Mouse (Mus musculus): ENCODE data around the gene Plxna4.

Gene Plxna4

DNA sequence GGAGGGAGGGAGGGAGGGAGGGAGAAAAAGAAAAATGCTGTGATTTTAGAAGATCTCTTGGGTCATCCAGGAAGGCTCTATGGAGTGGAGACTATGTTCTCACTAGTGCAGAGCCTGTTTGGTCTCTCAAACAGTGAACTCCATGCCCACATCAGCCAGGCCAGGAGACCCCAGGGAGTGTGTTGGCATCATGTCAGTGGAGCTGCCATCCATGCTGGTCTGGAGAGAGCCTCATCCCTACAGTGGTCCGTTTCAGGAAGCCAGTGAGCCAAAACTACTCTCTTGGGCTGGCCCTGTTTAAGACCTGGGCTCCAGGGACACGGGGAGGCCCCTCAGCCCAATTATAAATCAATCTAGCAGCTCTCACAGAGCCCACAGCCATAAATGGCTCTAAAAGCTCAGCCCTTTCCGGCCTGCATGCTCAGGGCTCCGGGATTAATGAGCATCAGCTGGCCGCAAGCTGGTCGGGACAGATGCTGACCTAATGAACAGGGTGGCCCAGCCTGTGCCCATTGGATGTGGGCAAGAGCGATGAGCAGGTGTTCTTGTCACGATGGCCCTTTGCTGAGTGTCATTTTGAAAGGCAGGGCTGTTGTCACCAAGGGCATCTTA lies 180.3 kb downstream of the Plxna4 start:
- DNase-seq (ENCODE audit: extremely low read depth, low read depth), result no peak

DNA sequence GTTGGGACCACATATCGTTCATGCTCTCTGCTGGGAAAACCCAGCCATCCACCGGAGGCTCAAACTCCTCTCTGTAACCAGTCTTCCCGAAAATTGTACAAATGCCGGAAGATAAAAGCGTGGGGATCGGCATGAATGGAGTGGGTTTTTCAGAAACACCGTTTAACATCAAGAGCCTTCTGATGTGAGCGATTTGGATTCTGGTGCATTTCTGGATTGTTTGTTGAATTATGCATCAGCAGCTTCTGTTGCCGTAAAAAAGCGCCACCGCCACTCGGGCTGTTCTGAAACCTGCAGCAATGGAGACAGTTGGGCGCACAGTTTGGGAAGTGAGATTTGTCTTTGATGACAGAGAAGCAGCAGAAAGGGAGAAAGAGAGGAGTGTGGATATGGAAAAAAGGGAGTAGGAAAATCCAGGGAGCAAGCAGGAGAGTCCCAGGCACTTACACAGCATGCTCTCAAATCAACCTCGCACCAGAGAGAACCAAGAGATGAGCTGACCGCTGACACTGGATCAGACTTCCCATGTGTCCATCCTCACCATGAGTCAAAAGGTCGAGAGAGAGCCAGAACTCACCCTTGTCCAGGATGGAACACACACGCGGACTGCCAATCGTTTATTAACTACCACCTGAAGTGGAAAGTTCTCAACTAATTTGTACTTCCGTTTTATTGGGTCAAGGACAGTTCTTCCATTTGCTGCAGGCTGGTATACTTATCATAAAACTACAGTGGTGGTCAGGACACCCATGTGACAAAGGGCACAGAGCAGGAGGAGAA lies 181.5 kb downstream of the Plxna4 start:
- no peak for DNase-seq (ENCODE audit: extremely low read depth, low read depth)

DNA sequence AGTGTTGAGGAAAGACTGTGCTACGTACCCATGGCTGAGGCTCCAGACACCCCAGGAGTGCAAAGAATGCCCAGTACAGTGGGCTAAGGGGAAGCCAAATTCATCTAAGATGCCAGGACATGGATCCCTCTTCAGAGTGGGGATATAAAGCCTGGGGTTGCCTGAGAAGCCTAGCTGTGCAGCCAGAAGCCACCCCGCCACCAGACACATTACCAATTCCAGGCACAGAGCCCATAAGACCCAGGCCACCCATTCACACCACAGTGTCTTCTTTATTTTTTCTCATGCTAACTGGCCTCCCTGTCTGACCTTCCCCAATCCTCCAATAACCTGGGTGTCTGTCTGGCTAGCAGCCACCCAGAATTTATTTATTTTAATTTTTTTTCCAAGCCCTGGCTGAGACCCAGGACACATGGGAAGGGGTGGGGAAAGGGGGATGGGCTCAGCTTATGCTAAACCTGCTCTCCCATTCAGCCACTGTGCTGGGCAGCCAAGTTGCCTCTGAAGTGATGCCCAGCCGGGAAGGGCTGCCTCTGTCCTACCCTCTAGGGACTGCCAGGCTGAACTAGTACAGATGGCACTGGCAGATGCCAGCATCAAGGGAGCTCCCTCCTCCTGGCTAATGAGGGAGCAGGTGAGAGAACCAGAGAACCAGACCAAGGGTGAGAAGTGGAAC lies 185.3 kb downstream of the Plxna4 start:
- DNase-seq (ENCODE audit: extremely low read depth, low read depth), result no peak

DNA sequence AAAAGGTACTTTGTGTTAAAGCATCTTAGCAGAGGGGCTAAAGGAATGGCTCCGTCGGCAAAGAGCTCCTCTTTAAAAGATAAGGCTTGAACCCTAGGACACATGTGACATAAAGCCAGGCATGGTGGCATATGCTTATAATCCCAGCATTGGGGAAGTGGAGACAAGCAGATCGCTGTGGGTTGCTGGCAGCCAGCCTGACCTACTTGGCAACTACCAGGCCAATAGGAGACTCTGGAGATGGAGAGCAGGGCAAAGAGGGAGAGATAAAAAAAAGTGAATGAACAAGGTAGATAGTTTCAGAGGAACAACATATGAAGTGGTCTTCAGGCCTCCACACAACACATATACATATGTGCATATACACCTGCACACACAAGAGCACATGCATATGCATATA lies 189.7 kb downstream of the Plxna4 start:
- no peak for DNase-seq (ENCODE audit: extremely low read depth, low read depth)

DNA sequence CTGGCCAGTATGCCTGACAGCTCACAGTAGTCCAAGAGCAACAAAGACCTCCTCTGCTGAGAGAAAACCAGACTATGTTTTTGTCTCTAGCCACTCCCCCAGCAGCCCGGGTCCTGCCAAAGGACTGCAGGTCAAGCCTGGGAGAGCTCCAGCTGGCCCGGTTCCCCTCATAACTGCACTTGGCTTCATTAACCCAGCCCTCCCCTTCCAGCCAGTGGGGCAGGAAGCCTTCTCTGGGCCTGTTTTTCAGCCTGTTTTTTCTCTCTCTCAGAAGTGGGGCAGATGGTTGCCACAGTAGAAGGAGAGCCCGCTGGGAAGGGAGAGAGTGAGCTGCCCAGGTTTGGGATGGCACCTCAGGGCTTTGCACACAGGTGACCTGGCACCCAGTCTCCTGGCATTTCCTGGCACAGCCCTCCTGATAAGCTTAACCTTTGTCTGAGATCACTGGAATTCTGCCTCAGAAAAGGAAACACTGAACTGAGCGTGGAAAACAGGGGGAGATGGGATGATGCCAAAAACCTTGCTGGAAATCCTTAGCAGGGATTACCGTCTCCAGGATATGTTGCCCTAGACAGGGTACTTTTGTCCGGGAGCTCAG lies 190.8 kb downstream of the Plxna4 start:
- no peak for DNase-seq (ENCODE audit: extremely low read depth, low read depth)

DNA sequence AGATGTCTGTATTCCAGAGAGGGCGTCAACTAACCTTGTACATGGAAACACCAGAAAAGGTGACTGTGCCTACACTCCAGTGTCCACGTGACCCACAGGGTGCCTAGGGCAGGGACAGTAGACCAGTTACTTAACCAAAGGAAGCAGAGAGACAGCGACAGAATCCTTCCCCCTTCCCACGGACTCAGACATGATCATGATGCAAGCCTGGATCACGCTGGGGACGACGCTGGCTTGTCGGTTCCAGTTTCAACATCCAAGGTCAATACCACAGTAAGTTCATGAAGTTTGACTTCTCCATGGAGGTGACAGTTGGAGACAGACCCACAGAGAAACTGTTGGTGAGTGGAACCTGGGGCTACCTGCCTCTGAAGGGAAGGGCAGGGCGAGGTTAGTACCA lies 192.6 kb downstream of the Plxna4 start:
- DNase-seq (ENCODE audit: extremely low read depth, low read depth), result no peak

DNA sequence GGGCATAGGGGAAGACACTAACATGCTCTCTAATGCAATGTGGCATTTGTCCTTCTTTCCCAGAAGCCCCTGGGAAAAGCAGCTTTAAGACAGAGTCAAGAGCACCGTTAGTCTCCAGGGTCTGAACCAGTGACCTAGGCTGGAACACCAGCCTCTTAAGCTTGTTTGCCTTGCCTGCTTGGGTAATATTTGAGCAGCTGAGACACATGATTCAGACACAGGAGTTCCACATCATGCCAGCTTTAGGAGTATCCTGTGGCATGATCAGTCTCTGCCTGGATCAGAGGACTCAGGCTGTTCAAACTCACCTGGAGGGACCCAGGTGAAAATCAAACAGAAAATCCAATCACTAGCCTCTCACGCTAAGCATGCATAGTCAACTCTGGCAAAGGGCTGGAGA lies 195.7 kb downstream of the Plxna4 start:
- DNase-seq (ENCODE audit: extremely low read depth, low read depth), result no peak

DNA sequence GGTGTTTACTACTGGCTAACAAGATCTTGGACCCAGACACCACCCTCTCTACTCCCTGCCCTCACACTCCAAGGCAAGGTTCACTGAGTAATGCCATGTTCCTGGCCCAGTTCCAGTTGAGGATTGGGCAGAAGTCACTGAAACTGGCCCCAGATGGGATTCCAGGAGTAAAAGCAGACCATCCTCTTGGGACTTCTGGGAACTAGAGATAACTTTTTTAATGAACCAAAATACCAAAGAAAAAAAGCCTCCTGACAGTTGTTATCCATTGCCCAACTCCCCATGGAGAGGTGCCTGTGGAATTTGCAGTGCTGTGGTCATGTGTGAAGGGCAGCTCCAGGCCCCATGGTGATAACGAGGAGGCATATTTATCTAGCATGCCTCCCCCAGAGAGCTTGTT lies 199.7 kb downstream of the Plxna4 start:
- DNase-seq (ENCODE audit: extremely low read depth, low read depth), result no peak

DNA sequence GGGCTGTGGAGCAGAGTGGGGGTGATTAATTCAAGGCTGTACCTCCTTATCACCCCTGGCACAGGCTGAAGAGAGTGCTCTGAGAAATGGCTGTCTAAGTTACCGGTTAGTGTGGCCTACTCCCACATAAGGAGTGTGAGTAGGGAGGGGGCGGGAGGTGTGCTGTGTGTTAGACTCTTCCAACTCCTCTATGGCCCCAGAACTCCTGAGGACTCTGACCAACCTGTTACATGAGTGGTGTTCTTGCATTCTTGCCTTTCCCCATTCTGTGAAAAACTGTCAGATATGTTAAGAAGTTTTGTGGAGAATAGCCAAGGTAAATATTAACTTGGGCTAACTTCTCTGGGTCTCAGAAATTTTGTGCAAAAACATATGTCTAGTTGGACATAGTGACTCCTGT lies 201.1 kb downstream of the Plxna4 start:
- no peak for DNase-seq (ENCODE audit: extremely low read depth, low read depth)

DNA sequence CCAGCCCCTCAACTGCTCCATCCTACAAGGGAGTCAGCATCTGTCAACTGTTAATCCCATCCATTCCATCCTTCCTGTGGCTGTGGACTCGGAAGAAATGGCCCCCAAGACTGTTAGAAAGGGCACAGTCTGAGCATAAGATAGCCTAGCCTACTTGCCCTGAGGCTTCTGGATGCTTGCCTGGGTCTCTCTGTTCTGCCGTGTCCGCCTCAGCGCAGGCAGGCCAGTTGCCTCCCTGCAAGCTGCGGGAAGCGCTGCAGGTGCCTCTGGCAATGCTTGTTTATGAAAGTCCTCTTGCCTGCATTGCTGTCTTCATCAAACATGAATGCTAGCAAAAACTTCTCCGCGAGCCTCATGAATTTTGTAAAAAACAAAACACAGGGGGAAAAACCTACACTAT lies 203.1 kb downstream of the Plxna4 start:
- DNase-seq (ENCODE audit: extremely low read depth, low read depth), result no peak

DNA sequence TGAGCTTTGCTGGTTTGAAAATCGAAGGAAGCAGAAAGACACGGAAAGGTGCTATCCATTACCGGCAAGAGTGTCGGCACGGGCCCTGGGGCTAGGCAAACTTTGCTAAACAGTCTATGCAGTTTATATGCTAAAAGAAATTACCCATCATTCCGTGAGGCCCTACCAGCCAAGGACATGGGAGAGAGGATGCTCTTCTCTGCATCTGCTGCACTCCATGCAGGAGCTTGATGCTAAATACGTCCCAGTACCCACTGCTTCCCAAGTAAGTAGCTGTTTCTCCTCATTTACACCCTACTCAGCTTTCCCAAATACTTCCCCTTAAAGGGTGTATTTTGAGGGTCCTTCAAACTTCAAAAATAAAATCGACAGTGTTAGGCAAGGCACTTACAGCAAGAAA lies 203.6 kb downstream of the Plxna4 start:
- no peak for DNase-seq (ENCODE audit: extremely low read depth, low read depth)

DNA sequence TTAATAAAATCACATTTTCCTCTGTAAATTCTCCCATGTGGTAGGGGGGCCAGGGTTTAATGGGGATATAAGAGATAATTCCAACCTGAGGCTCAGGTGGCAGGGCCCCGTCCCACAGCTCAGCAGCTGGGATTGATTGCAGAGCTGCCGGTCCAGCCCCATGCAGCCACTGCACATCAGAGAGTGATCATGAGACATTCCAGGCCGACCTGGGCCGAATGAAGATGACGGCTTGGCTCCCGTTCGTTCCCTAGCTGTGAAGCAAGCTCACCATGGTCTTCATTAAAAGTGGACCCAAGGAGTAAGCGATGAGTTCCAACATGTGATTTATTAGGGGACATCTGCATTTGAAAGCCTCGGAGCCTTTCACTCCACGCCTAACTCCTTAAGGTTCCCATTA lies 206.5 kb downstream of the Plxna4 start:
- DNase-seq (ENCODE audit: extremely low read depth, low read depth), result no peak

DNA sequence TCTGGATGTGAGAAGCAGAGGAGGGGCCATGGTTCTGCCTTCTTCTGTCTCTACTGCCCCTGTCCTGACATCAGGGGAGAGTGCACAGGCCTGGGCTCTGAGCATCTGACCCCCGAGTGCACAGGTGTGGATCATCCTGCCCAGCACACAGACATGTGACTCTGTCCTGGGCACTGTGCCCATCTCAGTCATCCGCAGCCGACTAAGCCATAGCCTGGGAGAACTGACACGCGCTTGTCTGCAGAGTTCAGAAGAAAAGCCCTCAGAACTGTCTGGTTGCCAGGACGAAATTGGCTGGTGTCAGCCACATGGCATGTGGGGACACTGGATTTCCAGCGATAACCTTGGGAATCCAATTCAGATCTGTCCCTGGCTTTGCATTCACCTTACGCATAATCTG lies 210.8 kb downstream of the Plxna4 start:
- no peak for DNase-seq (ENCODE audit: extremely low read depth, low read depth)

DNA sequence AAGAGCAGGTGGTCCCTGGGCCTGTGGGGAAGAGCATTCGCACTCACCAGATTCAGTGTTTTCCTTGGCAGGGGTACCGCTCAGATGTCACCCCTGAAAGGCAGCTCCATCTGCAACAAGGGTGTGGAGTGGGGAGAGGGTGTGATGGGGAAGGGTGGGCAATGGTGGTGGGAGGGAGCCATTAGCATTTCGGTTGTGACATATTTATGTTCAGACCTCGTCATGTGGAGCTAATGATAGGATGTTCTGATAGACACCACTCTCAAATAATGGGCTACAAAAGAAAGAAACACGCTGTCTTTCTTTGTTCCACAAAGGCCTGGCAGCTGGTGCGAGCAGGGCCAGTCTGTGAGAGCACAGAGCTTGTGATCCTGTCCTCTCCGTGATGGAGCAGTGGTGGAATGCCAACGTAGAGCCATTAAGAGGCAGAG lies 214.0 kb downstream of the Plxna4 start:
- DNase-seq (ENCODE audit: extremely low read depth, low read depth), result no peak

DNA sequence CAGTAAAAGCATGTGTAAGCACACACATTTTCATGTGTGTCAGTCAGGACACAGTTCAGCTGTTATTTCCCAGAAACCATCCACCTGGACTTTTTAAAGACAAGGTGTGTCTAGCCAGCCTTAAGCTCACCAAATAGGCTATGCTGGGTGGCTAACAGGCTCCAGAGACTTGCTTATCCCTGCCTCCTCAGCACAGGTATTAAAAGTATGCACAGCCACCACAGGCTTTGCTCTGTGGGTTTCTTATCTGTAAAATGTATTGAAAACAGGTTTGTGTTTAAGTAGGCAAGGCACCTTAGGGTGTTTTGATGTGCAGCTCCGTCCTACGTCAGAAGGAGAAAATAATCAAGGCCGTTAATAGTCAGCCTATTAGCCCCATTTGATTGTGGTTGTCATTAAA lies 218.9 kb downstream of the Plxna4 start:
- no peak for DNase-seq (ENCODE audit: extremely low read depth, low read depth)

DNA sequence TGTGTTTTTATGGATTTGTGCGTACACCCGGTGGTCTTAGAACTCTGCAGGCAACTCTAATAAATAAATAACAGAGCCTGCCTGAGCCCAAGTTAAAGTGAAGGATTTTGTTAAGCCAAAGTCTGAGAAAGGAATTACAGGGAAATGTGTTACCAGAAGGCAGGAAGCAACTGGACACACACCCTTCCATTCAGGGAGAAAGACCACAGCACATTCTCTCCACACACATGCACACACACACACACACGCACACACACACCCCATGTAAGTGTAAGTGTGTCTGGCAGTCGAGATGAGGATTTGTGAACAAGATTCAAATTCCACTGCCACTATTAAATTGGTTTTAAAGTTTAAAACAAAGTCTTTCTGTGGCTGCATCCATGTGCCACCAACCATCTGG lies 219.6 kb downstream of the Plxna4 start:
- DNase-seq (ENCODE audit: extremely low read depth, low read depth), result no peak

DNA sequence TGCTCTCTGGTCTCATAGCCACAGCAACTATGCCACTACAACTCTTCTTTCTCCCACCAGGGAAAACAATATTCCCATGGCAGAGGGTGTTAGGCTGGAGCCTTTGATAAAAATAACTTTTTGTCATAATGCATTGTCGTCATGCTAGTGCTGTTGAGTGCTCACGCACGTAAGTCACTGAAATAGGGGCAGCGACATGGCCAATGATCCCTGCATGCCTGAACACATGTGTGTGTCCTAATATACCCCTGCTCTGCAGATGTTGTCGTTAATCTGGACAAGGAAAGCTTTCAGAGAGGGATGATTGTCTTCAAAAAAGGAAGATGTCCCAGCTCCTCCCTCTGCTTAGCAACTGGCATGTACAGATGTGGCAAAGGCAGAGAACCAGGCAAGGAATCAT lies 223.1 kb downstream of the Plxna4 start:
- DNase-seq (ENCODE audit: extremely low read depth, low read depth), result no peak

DNA sequence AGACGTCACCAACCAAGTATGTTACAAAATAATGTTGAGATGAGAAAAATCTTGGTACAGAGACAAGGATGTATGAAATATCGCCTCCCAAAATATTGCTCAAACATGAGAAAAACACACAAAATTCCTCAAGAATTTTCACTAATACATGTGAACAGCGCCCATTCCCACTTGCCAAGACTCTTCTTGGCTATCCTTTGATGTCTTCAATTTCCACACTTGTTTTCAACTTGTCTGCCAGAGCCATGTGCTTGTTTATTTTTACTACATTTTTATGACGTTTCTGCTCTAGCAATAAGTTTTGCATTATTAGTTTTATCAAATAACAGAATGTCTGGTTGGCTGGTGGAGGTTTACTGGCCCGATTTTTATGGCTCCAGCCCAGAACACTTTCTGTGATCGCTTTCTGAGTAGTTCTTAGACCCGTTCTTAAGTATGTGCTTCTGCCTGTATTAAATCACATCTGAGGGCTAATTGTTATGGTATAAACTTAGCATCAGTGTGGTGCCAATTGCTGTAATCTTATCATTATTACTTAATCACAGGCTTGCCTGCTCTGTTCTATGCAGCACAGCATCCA lies 224.4 kb downstream of the Plxna4 start:
- no peak for DNase-seq (ENCODE audit: extremely low read depth, low read depth)

DNA sequence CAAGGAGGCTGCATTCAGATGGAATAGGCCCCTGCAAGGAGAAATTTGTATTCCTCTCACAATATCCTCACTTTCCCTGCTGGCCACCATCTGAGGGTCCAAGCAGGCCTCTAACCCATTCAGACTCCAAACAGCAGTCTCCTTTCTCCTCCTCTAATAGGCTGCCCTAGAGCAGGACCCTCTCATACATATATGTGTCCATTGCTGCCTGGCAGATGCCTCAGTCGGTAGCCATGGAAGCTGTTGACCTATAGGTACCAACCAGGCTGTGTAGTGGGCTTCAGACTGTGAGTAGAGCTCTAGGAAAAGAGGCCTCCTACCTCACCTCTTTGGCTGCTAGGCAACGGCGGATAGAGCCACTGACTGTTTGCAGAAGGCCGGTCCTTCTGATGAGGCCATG lies 225.6 kb downstream of the Plxna4 start:
- DNase-seq (ENCODE audit: extremely low read depth, low read depth), result no peak

DNA sequence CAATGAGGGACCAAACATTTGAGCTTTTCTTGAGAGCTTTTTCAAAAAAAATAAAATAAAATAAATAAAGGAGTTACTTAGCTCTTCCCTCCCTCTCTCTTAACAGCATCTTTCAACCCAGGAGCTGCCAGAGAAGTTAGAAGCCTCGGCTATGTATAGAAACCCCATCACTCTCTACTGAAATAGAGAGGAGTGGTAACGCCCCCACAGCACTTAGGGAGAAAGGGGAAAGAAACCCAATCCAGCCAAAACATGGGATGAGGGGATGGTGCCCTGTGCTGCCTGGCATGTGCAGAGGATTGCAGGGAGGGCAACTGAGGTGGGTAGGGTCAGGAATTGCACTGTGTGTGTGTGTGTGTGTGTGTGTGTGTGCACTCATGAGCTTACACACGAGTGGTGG lies 228.3 kb downstream of the Plxna4 start:
- no peak for DNase-seq (ENCODE audit: extremely low read depth, low read depth)

DNA sequence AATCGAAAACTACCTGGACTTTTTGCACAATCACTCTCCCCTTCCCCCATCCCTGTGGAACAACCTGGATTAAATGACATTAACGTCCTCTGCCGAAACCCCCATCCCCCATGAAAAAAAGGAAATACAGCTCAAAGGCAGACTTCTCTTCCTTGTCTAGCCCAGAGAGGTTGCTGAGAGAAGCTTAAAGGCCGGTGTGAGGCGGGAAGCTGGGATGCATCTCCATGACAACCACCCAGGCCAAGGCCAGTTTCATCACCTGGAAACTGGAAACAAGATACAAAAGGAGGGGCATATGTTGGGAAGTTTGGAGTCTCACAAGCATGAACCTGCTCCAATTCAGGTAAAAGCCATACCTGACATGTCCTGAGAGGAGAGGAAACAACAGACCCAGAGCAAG lies 230.5 kb downstream of the Plxna4 start:
- no peak for DNase-seq (ENCODE audit: extremely low read depth, low read depth)

DNA sequence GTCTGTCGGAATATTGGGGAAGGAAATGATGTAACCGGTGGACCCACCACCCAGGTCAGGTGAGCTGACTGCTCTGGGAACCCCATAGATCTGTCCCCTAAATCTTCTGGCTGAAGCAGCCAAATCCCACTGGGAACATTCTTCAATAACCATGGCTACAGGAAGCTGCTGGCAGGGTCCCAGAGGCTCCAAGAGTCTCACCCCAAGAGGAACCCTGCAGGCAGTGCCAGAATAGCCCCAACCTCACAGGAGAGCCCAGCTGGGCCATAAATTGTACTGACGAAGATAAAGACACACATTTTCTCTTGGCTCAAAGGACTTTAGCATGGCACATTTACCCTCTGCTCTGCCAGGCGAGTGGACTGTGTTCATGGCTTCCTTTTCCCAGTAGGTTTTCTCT lies 232.4 kb downstream of the Plxna4 start:
- no peak for DNase-seq (ENCODE audit: extremely low read depth, low read depth)
